Mouse (Mus musculus) brain, embryonic 14.5 days (tissue): ENCODE measurements around the gene D630045J12Rik.

Source experiments
- CTCF ChIP-seq: fragments of 200-500 bp; IDR thresholded peaks from 2 replicates; pipeline ENCODE4 v1.5.1; 2012; ENCODE audit warnings: inconsistent platforms, mild to moderate bottlenecking, moderate library complexity, borderline replicate concordance; ENCODE audit not compliant: insufficient read depth, insufficient read length; ENCODE audit errors: extremely low read depth
- POLR2A ChIP-seq: fragments of 200-500 bp; IDR thresholded peaks from 2 replicates; pipeline ENCODE4 v1.6.1; 2012; ENCODE audit warnings: mild to moderate bottlenecking, inconsistent platforms, borderline replicate concordance; ENCODE audit not compliant: poor library complexity, insufficient read depth, insufficient read length, severe bottlenecking; ENCODE audit errors: extremely low read depth

GRCm38 (mm10) chr6:38124882-38125281 lies 128.9 kb downstream of the D630045J12Rik start:
- no peak for TF ChIP-seq CTCF
- TF ChIP-seq POLR2A: no peak
